Mouse (Mus musculus): ENCODE results near the gene Ppp1r3a. TPM values are rescaled to one million over a fixed set of nuclear protein-coding genes. Genes with fewer than 3 reads are reported as not detected.
"Not testable (repeated sequence)": the region's sequence is repeated elsewhere in the genome, so short reads cannot be mapped to it uniquely, and the experiment has no call there.

The Ppp1r3a gene
- 10 to 100 TPM; 41.7 to 51.3 TPM for total RNA-seq (2021)

DNA sequence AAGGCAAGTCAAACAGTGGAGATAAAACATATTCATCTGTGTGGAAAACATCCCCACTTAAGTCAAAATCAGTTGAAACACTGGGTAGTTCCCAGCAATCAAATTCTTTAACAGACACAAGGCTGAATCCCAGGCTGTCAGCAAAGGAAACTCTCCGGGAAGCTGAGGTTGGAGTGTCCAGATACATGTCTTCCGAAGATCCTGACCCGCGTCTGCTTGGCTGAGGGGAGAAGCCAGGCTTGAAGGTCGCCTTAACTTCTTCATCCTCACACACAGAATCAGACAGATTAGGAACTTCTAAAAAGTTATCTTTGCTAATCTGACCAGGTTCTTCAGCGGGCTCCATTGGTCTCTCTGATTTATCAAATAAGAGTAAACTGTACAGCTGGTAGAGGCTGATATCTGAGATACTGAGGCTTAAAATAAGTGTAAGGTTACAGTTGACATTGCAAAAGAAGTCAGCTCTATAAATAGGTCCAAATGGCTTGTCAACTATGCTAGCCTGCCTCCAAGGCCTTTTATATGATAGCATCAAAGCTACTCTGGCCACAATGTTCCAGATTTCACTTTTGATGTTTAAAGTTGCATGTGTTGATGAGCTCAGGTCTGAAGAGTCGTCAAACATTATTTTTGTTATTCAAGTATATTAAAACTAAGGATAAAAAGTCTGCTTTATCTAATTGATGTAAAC lies at the start of gene Ppp1r3a:
Gene Ppp1r3a (minus strand): TSS at position 374 of the 691 bp plus-strand sequence.
- DNase-seq, result peak; percentile 48 to 53
- intact Hi-C loops (cut with DNase I), result loop anchor here (5.0 kb wide), 1 partner anchor 168 kb away; no protein-coding TSS in a partner anchor

- DNase-seq, result no peak
- intact Hi-C loops (cut with DNase I), result no loop called here
Measured at GRCm38 (mm10) chr6:14787157-14787938, 32.3 kb upstream of the Ppp1r3a start.

GRCm38 (mm10) chr6:14777920-14778319 lies 22.8 kb upstream of the Ppp1r3a start:
- DNase-seq, result no peak
- intact Hi-C loops (cut with DNase I), result no loop called here

- peak in 1 of 2 experiments; percentile 19 for DNase-seq
- intact Hi-C loops (cut with DNase I), result no loop called here
Measured at GRCm38 (mm10) chr6:14771717-14772116, 16.6 kb upstream of the Ppp1r3a start.

- DNase-seq, result no peak
- intact Hi-C loops (cut with DNase I), result no loop called here
Measured at GRCm38 (mm10) chr6:14757486-14757885, 2.4 kb upstream of the Ppp1r3a start.

GRCm38 (mm10) chr6:14753512-14753911 lies 1.6 kb downstream of the Ppp1r3a start:
- peak; percentile 12 to 21 for DNase-seq
- intact Hi-C loops (cut with DNase I), result loop anchor here (5.0 kb wide), 1 partner anchor 166 kb away; no protein-coding TSS in a partner anchor

GRCm38 (mm10) chr6:14752211-14752610 lies 2.9 kb downstream of the Ppp1r3a start:
- intact Hi-C loops (cut with DNase I), result loop anchor here (5.0 kb wide), 1 partner anchor 165 kb away; no protein-coding TSS in a partner anchor
- no peak for DNase-seq

- DNase-seq, result no peak
Measured at GRCm38 (mm10) chr6:14747000-14747399, 8.1 kb downstream of the Ppp1r3a start.

GRCm38 (mm10) chr6:14736017-14736416 lies 19.1 kb downstream of the Ppp1r3a start:
- no peak for DNase-seq
- intact Hi-C loops (cut with DNase I), result no loop called here

More at GRCm38 (mm10) chr6:14747000-14747399, 8.1 kb downstream of the Ppp1r3a start:
- intact Hi-C loops (cut with DNase I), result no loop called here

- intact Hi-C loops (cut with DNase I), result no loop called here
- DNase-seq, result no peak
Measured at GRCm38 (mm10) chr6:14731011-14731410, 24.1 kb downstream of the Ppp1r3a start.

DNA sequence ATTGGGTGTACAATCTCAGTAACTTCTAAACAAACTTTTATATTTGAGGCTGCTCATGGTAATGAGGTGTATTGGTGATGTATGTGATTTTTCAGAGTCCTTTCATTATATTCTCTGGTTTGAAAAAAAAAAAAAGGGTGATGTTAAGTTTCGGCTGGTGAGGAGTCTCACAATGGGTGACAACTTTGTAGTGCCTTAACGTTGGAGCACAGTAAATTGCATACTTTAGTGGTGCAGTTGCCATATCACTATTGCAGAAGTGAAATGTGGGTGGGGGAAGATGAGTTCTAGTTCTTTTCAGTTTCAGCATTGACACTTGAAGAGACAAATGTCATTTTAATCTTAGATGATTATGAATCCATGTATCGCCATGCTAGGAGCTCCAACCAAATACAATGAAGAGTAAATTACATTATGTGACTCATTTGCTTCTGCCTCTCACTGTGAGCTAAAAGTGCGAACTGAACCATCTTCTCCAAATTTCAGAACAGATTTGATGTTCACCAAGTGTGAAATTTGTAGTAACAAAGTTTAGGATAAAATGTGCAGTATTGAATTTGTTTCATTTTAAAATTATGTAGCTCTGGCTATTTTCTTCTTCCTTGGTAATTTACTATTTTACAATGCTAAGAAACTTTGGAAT lies 34.2 kb downstream of the Ppp1r3a start:
- intact Hi-C loops (cut with DNase I), result no loop called here
- DNase-seq, result no peak

GRCm38 (mm10) chr6:14720110-14720771 lies 34.8 kb downstream of the Ppp1r3a start:
- no peak for DNase-seq
- intact Hi-C loops (cut with DNase I), result no loop called here

DNA sequence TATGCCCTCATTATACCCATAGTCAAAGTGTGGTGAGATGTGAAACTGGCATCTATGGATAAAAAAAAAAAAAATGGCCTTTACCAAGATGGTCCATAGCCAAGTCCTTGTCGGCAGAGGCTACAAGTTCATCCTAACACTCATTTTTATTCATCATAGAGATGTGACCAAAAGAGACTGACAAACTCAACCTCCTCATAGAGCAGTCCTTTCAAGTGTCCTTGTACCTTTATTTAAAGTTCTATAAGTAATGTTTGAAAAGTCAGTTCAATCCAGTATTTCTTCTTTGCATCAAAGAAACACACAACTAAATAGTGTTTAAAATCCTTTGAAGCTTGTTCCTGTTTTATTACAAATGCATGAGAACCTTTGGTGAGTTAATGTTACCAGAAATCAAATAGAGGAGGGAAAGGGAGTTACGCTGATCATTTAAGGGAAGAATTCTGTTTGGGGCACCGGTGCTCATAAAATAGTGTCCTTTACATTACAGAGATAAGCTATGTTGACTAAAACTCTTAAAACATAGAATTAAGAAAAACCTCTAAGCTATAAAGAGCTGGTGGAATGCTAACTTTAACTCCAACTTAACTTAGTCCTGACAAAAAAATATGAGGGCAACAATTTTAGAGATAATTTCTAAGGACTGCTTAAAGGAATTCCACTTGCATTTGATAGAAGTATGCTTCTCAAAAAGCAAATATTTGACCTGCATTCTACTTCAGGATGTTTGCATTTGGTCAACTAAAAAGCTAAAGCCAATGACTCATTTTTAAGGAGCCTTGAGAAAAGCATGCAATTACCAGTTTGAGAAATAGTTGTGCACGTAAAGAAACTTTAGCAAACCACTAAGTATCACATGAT lies 39.7 kb downstream of the Ppp1r3a start:
- no peak for DNase-seq
- intact Hi-C loops (cut with DNase I), result no loop called here

GRCm38 (mm10) chr6:14712146-14712545 lies 42.9 kb downstream of the Ppp1r3a start:
- intact Hi-C loops (cut with DNase I), result no loop called here
- no peak for DNase-seq

GRCm38 (mm10) chr6:14700030-14700429 lies 55.0 kb downstream of the Ppp1r3a start:
- no peak for DNase-seq
- intact Hi-C loops (cut with DNase I), result no loop called here

DNA sequence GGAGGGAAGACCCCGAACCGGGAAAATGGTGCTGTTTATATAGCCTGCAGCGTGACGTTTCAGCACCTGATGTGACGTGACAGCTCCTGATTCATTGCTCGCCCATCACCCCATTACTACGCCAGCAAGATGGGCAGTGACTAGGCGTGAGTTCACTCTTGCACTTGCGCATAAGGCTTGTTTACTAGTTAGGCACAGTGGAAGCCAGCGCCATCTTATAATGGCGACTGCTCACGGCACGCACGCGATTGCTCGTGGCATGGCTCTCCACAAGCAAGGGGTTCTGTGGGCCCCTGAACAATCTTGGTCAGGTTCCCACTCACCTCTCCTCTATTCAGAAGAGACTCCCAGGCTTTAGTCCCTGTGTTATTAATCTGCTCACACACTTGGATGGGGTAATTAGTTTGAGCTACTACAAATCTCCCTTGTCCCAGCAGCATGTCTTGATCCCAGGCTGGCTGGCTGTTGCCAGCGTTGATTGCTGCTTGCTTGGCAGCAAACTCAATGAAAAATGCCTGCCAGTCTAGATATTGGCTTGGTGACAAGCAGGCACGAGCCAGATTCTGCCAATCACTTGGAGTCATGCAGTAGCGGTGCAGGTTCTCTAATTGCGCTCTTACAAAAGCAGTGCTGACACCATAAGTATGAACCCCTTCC lies 75.7 kb downstream of the Ppp1r3a start:
- intact Hi-C loops (cut with DNase I), result not testable (repeated sequence)
- DNase-seq, result peak; percentile 35 to 40

- intact Hi-C loops (cut with DNase I); DNase-seq: not testable (repeated sequence)
Measured at GRCm38 (mm10) chr6:14668966-14669365, 86.1 kb downstream of the Ppp1r3a start.

GRCm38 (mm10) chr6:14667651-14668050 lies 87.4 kb downstream of the Ppp1r3a start:
- DNase-seq, result peak; percentile 2 to 11
- intact Hi-C loops (cut with DNase I), result not testable (repeated sequence)

Measured in heart, postnatal 10 days (tissue).